Mouse (Mus musculus) kidney, adult 2 months (tissue): ENCODE results near the gene Npat. TPM values are rescaled to one million over a fixed set of nuclear protein-coding genes. Genes with fewer than 3 reads are reported as not detected.

Experiments used
- DNase-seq: peaks from one replicate; pipeline ENCODE4 v3.0.0; 2021
- H3K27ac ChIP-seq: fragments of 200-500 bp; 2 replicates; pipeline ENCODE4 v1.5.1; 2012; ENCODE audit warnings: low read depth, low read length, control low read depth, inconsistent platforms; ENCODE audit not compliant: insufficient read depth
- H3K27me3 ChIP-seq: fragments of 200-500 bp; replicated peaks from 2 replicates; pipeline ENCODE4 v1.6.1; 2012; ENCODE audit warnings: mild to moderate bottlenecking, moderate library complexity, low read length, inconsistent platforms; ENCODE audit not compliant: control insufficient read depth, insufficient read depth
- H3K36me3 ChIP-seq: fragments of 200-500 bp; 2 replicates; pipeline ENCODE4 v1.6.1; 2012; ENCODE audit warnings: mild to moderate bottlenecking, moderate library complexity, low read length, inconsistent platforms; ENCODE audit not compliant: control insufficient read depth, insufficient read depth
- H3K4me1 ChIP-seq: fragments of 200-500 bp; 2 replicates; pipeline ENCODE4 v1.6.1; 2011; ENCODE audit warnings: low read length; ENCODE audit not compliant: control insufficient read depth, insufficient read depth
- H3K4me3 ChIP-seq: fragments of 200-500 bp; 2 replicates; pipeline ENCODE4 v1.5.1; 2011; ENCODE audit warnings: mild to moderate bottlenecking, low read depth, low read length, control low read depth; ENCODE audit not compliant: insufficient read depth
- CTCF ChIP-seq: fragments of 200-500 bp; conservative IDR thresholded peaks from 2 replicates; pipeline ENCODE4 v1.5.1; 2011; ENCODE audit warnings: low read depth, mild to moderate bottlenecking, control low read depth, low read length, moderate library complexity, mixed read lengths; ENCODE audit not compliant: insufficient read depth, insufficient read length
- POLR2A ChIP-seq: fragments of 200-500 bp; IDR thresholded peaks from one replicate; pipeline ENCODE4 v1.6.1; 2011; ENCODE audit warnings: low read depth, low read length, control low read depth
- WGBS: fragments of 180-500 bp; shearing (Covaris S2); methylation state at CpG from one replicate; pipeline ENCODE4 v1.1.7; 2018; 5-methylcytosine and 5-hydroxymethylcytosine counted together
- polyA plus RNA-seq: library from polyadenylated mRNA; depleted of rRNA; stranded (reverse); fragments of >200 nt; gene quantifications from 2 replicates; pipeline ENCODE4 v1.2.3, GENCODE M21; 2012; rRNA removed

Gene Npat
- 1.9 and 2.0 TPM in 2 replicates for polyA plus RNA-seq

GRCm38 (mm10) chr9:53536558-53537320 is at the start of gene Npat, which contains the start of gene Atm:
Gene Npat (plus strand): TSS chr9:53537047.
Gene Atm (minus strand): TSS chr9:53536740.
- WGBS: under 1% methylated on average over 69 of the region's 69 CpGs
- Histone ChIP-seq H3K27me3 (no peaks in the 10 kb centered on the region), H3K36me3 (no peaks in the 10 kb centered on the region), H3K4me1 (no peaks in the 10 kb centered on the region), H3K4me3 (peak within 1 kb of the TSS; percentile 89), H3K27ac (peak within 1 kb of the TSS; percentile 34; the same call in 1 of the 2 replicates)
- TF ChIP-seq POLR2A (peak; percentile 25), CTCF (no peak)
- peak; percentile 100 for DNase-seq

- H3K27me3 ChIP-seq: no peaks in the 10 kb centered on the region
- no peak overlapping the region for H3K4me3 ChIP-seq
- H3K36me3 ChIP-seq: no peaks in the 10 kb centered on the region; the same call in 1 of the 2 replicates
- H3K27ac ChIP-seq: no peak overlapping the region
- H3K4me1 ChIP-seq: no peaks in the 10 kb centered on the region
- TF ChIP-seq CTCF (no peak), POLR2A (no peak)
- DNase-seq: peak; percentile 6
- 92% methylated on average over 7 of the region's 7 CpGs for WGBS
Observed at GRCm38 (mm10) chr9:53508053-53508452, 28.8 kb upstream of the Npat start.

- H3K27me3 ChIP-seq: no peaks in the 10 kb centered on the region
- no peak overlapping the region for H3K27ac ChIP-seq
- TF ChIP-seq POLR2A (no peak), CTCF (no peak)
- H3K36me3 ChIP-seq: no peaks in the 10 kb centered on the region; the same call in 1 of the 2 replicates
- no peak overlapping the region for H3K4me3 ChIP-seq
- DNase-seq: no peak
- H3K4me1 ChIP-seq: no peaks in the 10 kb centered on the region
Observed at GRCm38 (mm10) chr9:53514091-53514490, 22.8 kb upstream of the Npat start.

- no peaks in the 10 kb centered on the region for H3K27me3 ChIP-seq
- no peak for DNase-seq
- no peak overlapping the region for H3K27ac ChIP-seq
- TF ChIP-seq CTCF (no peak), POLR2A (no peak)
- no peak overlapping the region for H3K4me3 ChIP-seq
- 72% methylated on average over 9 of the region's 9 CpGs for WGBS
- H3K36me3 ChIP-seq: peaks cover 1% of the 10 kb centered on the region; the same call in 1 of the 2 replicates
- no peaks in the 10 kb centered on the region for H3K4me1 ChIP-seq
Observed at GRCm38 (mm10) chr9:53517373-53518009, 19.4 kb upstream of the Npat start.

GRCm38 (mm10) chr9:53535416-53536320 is 1.2 kb upstream of the Npat start:
- 7% methylated on average over 17 of the region's 17 CpGs for WGBS
- H3K36me3 ChIP-seq: no peaks in the 10 kb centered on the region
- peak overlapping the region; percentile 79 for H3K4me3 ChIP-seq
- H3K27ac ChIP-seq: no peak overlapping the region
- H3K4me1 ChIP-seq: no peaks in the 10 kb centered on the region
- no peaks in the 10 kb centered on the region for H3K27me3 ChIP-seq
- TF ChIP-seq POLR2A: no peak
- TF ChIP-seq CTCF: no peak
- DNase-seq: peak; percentile 52

GRCm38 (mm10) chr9:53537336-53537965 is 604 bp downstream of the Npat start:
- H3K27me3 ChIP-seq: no peaks in the 10 kb centered on the region
- TF ChIP-seq POLR2A (no peak), CTCF (no peak)
- no peak overlapping the region for H3K27ac ChIP-seq
- peak overlapping the region; percentile 89 for H3K4me3 ChIP-seq
- H3K36me3 ChIP-seq: no peaks in the 10 kb centered on the region
- WGBS: under 1% methylated on average over 34 of the region's 34 CpGs
- H3K4me1 ChIP-seq: no peaks in the 10 kb centered on the region
- no peak for DNase-seq

- no peaks in the 10 kb centered on the region for H3K27me3 ChIP-seq
- H3K4me1 ChIP-seq: no peaks in the 10 kb centered on the region
- peaks cover 4% of the 10 kb centered on the region for H3K36me3 ChIP-seq
- no peak overlapping the region for H3K27ac ChIP-seq
- TF ChIP-seq CTCF (no peak), POLR2A (no peak)
- 76% methylated on average over 6 of the region's 6 CpGs for WGBS
- DNase-seq: no peak
- no peak overlapping the region for H3K4me3 ChIP-seq
Observed at GRCm38 (mm10) chr9:53570662-53571061, 33.8 kb downstream of the Npat start.
